Mouse (Mus musculus) kidney, embryonic 16.5 days (tissue): ENCODE results near the gene Galns. TPM values are rescaled to one million over a fixed set of nuclear protein-coding genes. Genes with fewer than 3 reads are reported as not detected.

Source experiments
- ATAC-seq: fragments of 200-750 bp; cut with Nextera tagmentation; 2 replicates; pipeline ENCODE4 v1.8.0; 2017; ENCODE audit warnings: moderate TSS enrichment; ENCODE audit not compliant: low FRiP score, low TSS enrichment
- H3K27ac ChIP-seq: fragments of 300-500 bp; sonication (generic); 2 replicates; pipeline ENCODE4 v1.5.1; 2014; ENCODE audit warnings: low read length
- H3K27me3 ChIP-seq: fragments of 300-500 bp; sonication (generic); 2 replicates; pipeline ENCODE4 v1.6.1; 2014; ENCODE audit warnings: low read length, control low read depth, mixed read lengths; ENCODE audit not compliant: insufficient read depth
- H3K36me3 ChIP-seq: fragments of 300-500 bp; sonication (generic); 2 replicates; pipeline ENCODE4 v1.6.1; 2014; ENCODE audit warnings: low read length, control low read depth, mixed read lengths; ENCODE audit not compliant: insufficient read depth
- H3K4me1 ChIP-seq: fragments of 300-500 bp; sonication (generic); 2 replicates; pipeline ENCODE4 v1.6.1; 2014; ENCODE audit warnings: low read length, control low read depth, mixed read lengths; ENCODE audit not compliant: insufficient read depth
- H3K4me2 ChIP-seq: fragments of 300-500 bp; sonication (generic); replicated peaks from 2 replicates; pipeline ENCODE4 v1.6.1; 2014; ENCODE audit warnings: low read depth, low read length
- H3K4me3 ChIP-seq: fragments of 300-500 bp; sonication (generic); 2 replicates; pipeline ENCODE4 v1.5.1; 2014; ENCODE audit warnings: mild to moderate bottlenecking, low read length
- H3K9ac ChIP-seq: fragments of 300-500 bp; sonication (generic); replicated peaks from 2 replicates; pipeline ENCODE4 v1.6.1; 2014; ENCODE audit warnings: low read length
- H3K9me3 ChIP-seq: fragments of 300-500 bp; sonication (generic); 2 replicates; pipeline ENCODE4 v1.6.1; 2016; ENCODE audit warnings: low read length, control low read depth
- WGBS: fragments of 180-500 bp; shearing (Covaris S2); extraction: QIAGEN DNeasy Blood & Tissue Kit; methylation state at CpG from one replicate; pipeline ENCODE4 v1.1.7; 2014; 5-methylcytosine and 5-hydroxymethylcytosine counted together
- polyA plus RNA-seq: library from polyadenylated mRNA; unstranded; fragments of >200 nt; fragmentation: Nextera tagmentation; extraction: Ambion mirVana; gene quantifications from 2 replicates; pipeline ENCODE4 v1.2.1, GENCODE M21; 2015

Gene Galns
- polyA plus RNA-seq, 1 experiment from 2014 or later = 18.2 TPM

DNA sequence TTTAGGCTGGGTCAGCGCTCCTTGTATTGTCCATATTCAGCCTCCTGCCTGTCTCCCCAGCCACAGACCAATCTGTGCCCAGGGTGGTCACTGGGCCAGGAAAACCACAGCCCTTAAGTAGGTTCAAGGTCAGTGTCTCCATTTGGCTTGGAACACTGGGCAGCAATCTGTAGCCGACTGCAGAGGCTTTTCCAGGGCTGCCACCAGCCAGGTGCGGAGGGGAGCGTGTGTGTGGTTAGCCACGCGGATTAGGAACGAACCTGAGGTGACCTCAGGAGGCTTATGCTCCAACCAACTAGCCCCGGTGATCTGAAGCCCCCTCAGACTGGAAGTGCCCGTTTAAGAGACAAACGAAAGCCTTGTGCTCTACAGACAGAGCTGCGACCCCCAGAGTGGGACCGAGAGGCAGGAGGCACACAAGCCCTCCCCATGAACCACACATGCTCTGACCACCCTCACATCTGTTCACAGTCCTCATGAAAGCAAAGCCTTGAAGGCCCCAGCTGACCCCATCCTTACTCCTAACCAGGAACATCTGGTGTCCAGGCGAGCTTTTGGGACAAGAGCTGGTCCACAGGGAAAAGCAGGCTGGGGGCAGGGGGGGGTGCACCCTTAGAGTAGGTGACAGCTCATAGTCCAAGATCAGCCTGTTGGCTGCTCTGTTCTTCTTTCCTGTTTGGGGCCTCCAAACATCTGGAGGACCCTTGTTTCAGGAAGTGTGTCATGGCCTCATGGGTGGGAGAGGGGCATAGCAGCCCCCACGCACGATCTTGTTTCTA is 37.1 kb upstream of the Galns start:
- no peaks in the 10 kb centered on the region for H3K36me3 ChIP-seq
- no peaks in the 10 kb centered on the region for H3K9me3 ChIP-seq
- no peak overlapping the region for H3K4me2 ChIP-seq
- no peak overlapping the region for H3K4me3 ChIP-seq
- ATAC-seq = no peak
- 55% methylated on average over 15 of the region's 15 CpGs for WGBS
- H3K27me3 ChIP-seq = no peaks in the 10 kb centered on the region
- H3K27ac ChIP-seq = no peak overlapping the region
- H3K9ac ChIP-seq = no peak overlapping the region
- H3K4me1 ChIP-seq = peaks cover 15% of the 10 kb centered on the region; the same call in 1 of the 2 replicates

- no peak for ATAC-seq
- Histone ChIP-seq H3K4me3 (no peak overlapping the region), H3K36me3 (no peaks in the 10 kb centered on the region), H3K9ac (no peak overlapping the region), H3K4me2 (no peak overlapping the region), H3K27ac (no peak overlapping the region), H3K27me3 (no peaks in the 10 kb centered on the region), H3K9me3 (no peaks in the 10 kb centered on the region), H3K4me1 (peaks cover 8% of the 10 kb centered on the region; the same call in 1 of the 2 replicates)
- WGBS = 83% methylated on average over 16 of the region's 16 CpGs
Measured at GRCm38 (mm10) chr8:122646337-122646736, 35.1 kb upstream of the Galns start.

GRCm38 (mm10) chr8:122644175-122644954 is 33.1 kb upstream of the Galns start:
- no peaks in the 10 kb centered on the region for H3K36me3 ChIP-seq
- no peak for ATAC-seq
- H3K9ac ChIP-seq = no peak overlapping the region
- no peak overlapping the region for H3K4me3 ChIP-seq
- H3K4me2 ChIP-seq = no peak overlapping the region
- WGBS = 68% methylated on average over 6 of the region's 6 CpGs
- H3K27ac ChIP-seq = no peak overlapping the region
- H3K4me1 ChIP-seq = peaks cover 17% of the 10 kb centered on the region
- H3K9me3 ChIP-seq = no peaks in the 10 kb centered on the region
- no peaks in the 10 kb centered on the region for H3K27me3 ChIP-seq

DNA sequence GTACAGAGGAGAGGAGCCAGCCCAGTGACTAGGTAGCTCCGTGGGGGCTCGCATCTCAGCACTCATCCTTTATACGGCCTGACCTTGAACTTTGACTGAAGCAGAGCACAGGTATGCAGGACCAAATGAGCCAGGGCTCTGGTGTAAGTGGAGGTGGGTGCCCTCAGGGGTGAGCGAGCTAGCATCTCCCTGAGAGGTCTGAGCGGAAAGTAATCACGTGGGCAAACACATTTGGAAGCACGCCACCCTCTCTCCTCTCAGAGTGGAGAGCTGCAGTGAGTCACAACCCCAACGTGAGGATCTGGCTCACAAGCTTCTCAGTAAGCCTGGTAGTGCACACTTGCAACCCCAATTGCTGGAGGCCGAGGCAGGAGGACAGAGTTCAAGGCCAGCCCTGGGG is 30.8 kb upstream of the Galns start:
- no peaks in the 10 kb centered on the region for H3K27me3 ChIP-seq
- no peaks in the 10 kb centered on the region for H3K9me3 ChIP-seq
- no peak overlapping the region for H3K9ac ChIP-seq
- no peak overlapping the region for H3K4me3 ChIP-seq
- no peaks in the 10 kb centered on the region for H3K36me3 ChIP-seq
- no peak overlapping the region for H3K4me2 ChIP-seq
- H3K27ac ChIP-seq = no peak overlapping the region
- no peak for ATAC-seq
- H3K4me1 ChIP-seq = peaks cover 19% of the 10 kb centered on the region
- 60% methylated on average over 9 of the region's 9 CpGs for WGBS

- Histone ChIP-seq H3K4me1 (peaks cover 19% of the 10 kb centered on the region), H3K4me3 (no peak overlapping the region), H3K9me3 (no peaks in the 10 kb centered on the region), H3K27me3 (no peaks in the 10 kb centered on the region), H3K36me3 (no peaks in the 10 kb centered on the region), H3K4me2 (no peak overlapping the region), H3K27ac (no peak overlapping the region), H3K9ac (no peak overlapping the region)
- no peak for ATAC-seq
- 78% methylated on average over 15 of the region's 15 CpGs for WGBS
Measured at GRCm38 (mm10) chr8:122641406-122641805, 30.1 kb upstream of the Galns start.

DNA sequence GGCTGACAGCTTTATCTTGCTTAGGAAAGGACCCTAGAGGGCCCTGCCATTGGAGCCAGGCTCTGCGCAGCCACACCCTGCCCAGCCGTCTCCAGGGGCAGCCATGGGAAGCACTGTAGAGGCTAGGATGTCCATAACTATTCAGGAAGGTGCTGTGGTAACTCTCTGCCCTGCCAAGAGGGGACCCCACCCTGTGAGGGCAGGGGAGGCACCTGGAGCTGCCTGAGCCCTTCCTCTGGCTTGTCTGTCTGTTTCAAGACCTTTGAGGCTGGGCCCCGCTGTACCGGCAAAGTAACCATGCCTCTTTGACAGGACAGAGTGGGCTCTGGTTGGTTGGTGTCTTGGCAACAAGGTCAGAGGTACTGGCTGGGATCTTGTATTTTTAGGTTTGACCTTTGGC is 29.6 kb upstream of the Galns start:
- peaks cover 19% of the 10 kb centered on the region for H3K4me1 ChIP-seq
- H3K9ac ChIP-seq = no peak overlapping the region
- no peaks in the 10 kb centered on the region for H3K27me3 ChIP-seq
- H3K27ac ChIP-seq = no peak overlapping the region
- no peak overlapping the region for H3K4me3 ChIP-seq
- H3K4me2 ChIP-seq = no peak overlapping the region
- H3K9me3 ChIP-seq = no peaks in the 10 kb centered on the region
- no peaks in the 10 kb centered on the region for H3K36me3 ChIP-seq
- WGBS = 68% methylated on average over 4 of the region's 4 CpGs
- ATAC-seq = no peak

DNA sequence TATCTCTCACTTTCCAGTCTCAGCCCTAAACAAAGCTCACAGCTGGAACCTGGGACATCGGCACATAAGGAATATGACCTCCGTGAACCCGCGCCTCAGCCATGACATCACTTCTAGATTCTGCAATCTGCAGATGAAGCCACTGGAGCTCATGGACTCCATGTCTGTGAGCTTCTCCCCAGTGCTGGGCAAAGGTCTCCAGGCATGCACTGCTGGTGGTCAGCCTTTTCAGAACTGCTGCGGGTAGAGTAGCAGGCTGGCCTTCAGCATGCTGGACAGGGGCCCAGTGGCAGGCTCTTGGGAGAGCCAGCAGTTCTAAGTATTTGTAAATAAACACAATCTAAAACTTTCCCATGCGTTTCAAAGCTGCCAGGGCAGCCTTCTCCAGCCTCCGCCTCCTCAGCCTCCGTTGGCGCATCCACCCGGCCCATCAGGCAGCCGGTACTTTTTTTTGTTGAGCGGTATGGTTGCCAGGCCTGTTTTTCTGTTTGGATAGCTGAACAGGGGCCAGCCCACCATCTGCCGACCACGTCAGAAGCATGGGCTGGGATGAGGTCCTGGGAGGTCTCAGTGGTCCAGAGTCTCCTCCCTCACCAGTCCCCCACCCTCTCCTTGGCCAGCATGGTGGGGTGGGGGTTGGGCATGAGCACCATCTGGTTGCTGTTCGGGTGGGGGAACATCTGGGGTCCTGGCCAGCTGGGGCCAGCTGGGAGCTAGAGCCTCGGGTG is 28.4 kb upstream of the Galns start:
- Histone ChIP-seq H3K9me3 (no peaks in the 10 kb centered on the region), H3K27me3 (no peaks in the 10 kb centered on the region), H3K4me1 (peaks cover 24% of the 10 kb centered on the region), H3K36me3 (no peaks in the 10 kb centered on the region), H3K4me3 (no peak overlapping the region), H3K9ac (no peak overlapping the region), H3K27ac (no peak overlapping the region), H3K4me2 (no peak overlapping the region)
- WGBS = 34% methylated on average over 16 of the region's 16 CpGs
- peak; percentile 40; the same call in 1 of the 2 replicates for ATAC-seq

DNA sequence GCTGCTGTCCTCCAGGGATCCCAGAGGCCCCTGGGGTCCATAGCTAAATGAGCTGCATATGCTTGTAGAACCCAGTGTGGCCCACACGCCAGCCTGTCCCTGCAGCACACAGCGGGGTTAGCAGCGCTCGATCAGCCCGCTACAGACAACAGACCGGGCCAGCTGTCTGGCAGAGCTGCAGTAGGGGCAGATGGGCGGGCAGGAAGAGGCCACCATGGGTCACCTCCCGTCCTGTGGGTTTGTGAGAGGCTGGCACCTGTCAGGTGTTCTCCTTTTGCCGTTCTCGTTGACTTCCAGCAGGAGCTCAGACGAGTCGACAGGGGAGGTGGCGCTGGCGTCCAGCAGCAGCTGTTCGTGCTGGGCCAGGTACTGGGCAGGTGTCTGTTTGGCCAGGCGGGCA is 27.3 kb upstream of the Galns start:
- WGBS = 65% methylated on average over 16 of the region's 16 CpGs
- no peak overlapping the region for H3K9ac ChIP-seq

GRCm38 (mm10) chr8:122637230-122637629 is 26.0 kb upstream of the Galns start:
- Histone ChIP-seq H3K27ac (no peak overlapping the region), H3K4me3 (no peak overlapping the region), H3K4me1 (peaks cover 24% of the 10 kb centered on the region), H3K9me3 (no peaks in the 10 kb centered on the region), H3K4me2 (no peak overlapping the region), H3K27me3 (no peaks in the 10 kb centered on the region), H3K9ac (no peak overlapping the region), H3K36me3 (0 out of 2 replicates have a peak, but pooled peaks cover 3% of the 10 kb centered on the region)
- ATAC-seq = no peak
- 93% methylated on average over 9 of the region's 9 CpGs for WGBS

More for the DNA sequence above, 27.3 kb upstream of the Galns start:
- Histone ChIP-seq H3K36me3 (0 out of 2 replicates have a peak, but pooled peaks cover 2% of the 10 kb centered on the region), H3K27me3 (no peaks in the 10 kb centered on the region), H3K27ac (no peak overlapping the region), H3K4me3 (no peak overlapping the region), H3K9me3 (no peaks in the 10 kb centered on the region), H3K4me2 (no peak overlapping the region), H3K4me1 (peaks cover 24% of the 10 kb centered on the region)
- no peak for ATAC-seq
